Mouse (Mus musculus): ENCODE results near the gene Coq2. TPM values are rescaled to one million over a fixed set of nuclear protein-coding genes. Genes with fewer than 3 reads are reported as not detected.

Coq2 gene
- polyA plus RNA-seq, 1 experiment from 2014 or later = 58.7 TPM

GRCm38 (mm10) chr5:100619586-100620275 lies 55.2 kb downstream of the Coq2 start:
- no peaks in the 10 kb centered on the region for H3K9me3 ChIP-seq (ENCODE audit: control insufficient read depth, low read length)
- no peak overlapping the region for H3K9ac ChIP-seq (replicated peaks; ENCODE audit: low read depth, low read length)
- H3K36me3 ChIP-seq (ENCODE audit: control insufficient read depth, insufficient read depth, low read length) = no peaks in the 10 kb centered on the region
- no peak overlapping the region for H3K4me2 ChIP-seq (ENCODE audit: low read depth, low read length)
- H3K4me1 ChIP-seq (ENCODE audit: control insufficient read depth, insufficient read depth, low read length) = no peaks in the 10 kb centered on the region
- no peaks in the 10 kb centered on the region for H3K27me3 ChIP-seq (ENCODE audit: control insufficient read depth, insufficient read depth, low read length)
- H3K4me3 ChIP-seq (ENCODE audit: low read depth, low read length) = no peak overlapping the region
- no peak overlapping the region for H3K27ac ChIP-seq (ENCODE audit: low read depth, low read length)
- ATAC-seq (ENCODE audit: low read depth) = no peak
- WGBS = 91% methylated on average over 15 of the region's 15 CpGs

GRCm38 (mm10) chr5:100613896-100614768 lies 60.8 kb downstream of the Coq2 start:
- Histone ChIP-seq H3K4me3 (ENCODE audit: low read depth, low read length) (no peak overlapping the region), H3K27me3 (ENCODE audit: control insufficient read depth, insufficient read depth, low read length) (no peaks in the 10 kb centered on the region), H3K27ac (ENCODE audit: low read depth, low read length) (no peak overlapping the region), H3K9ac (replicated peaks; ENCODE audit: low read depth, low read length) (no peak overlapping the region), H3K36me3 (ENCODE audit: control insufficient read depth, insufficient read depth, low read length) (no peaks in the 10 kb centered on the region), H3K4me1 (ENCODE audit: control insufficient read depth, insufficient read depth, low read length) (no peaks in the 10 kb centered on the region), H3K9me3 (ENCODE audit: control insufficient read depth, low read length) (no peaks in the 10 kb centered on the region), H3K4me2 (ENCODE audit: low read depth, low read length) (no peak overlapping the region)
- WGBS = 87% methylated on average over 17 of the region's 17 CpGs
- ATAC-seq (ENCODE audit: low read depth) = no peak

GRCm38 (mm10) chr5:100607868-100608267 lies 67.1 kb downstream of the Coq2 start:
- ATAC-seq (ENCODE audit: low read depth) = no peak
- Histone ChIP-seq H3K9ac (replicated peaks; ENCODE audit: low read depth, low read length) (no peak overlapping the region), H3K27ac (ENCODE audit: low read depth, low read length) (no peak overlapping the region), H3K27me3 (ENCODE audit: control insufficient read depth, insufficient read depth, low read length) (no peaks in the 10 kb centered on the region), H3K9me3 (ENCODE audit: control insufficient read depth, low read length) (no peaks in the 10 kb centered on the region), H3K4me3 (ENCODE audit: low read depth, low read length) (no peak overlapping the region), H3K36me3 (ENCODE audit: control insufficient read depth, insufficient read depth, low read length) (no peaks in the 10 kb centered on the region), H3K4me1 (ENCODE audit: control insufficient read depth, insufficient read depth, low read length) (no peaks in the 10 kb centered on the region), H3K4me2 (ENCODE audit: low read depth, low read length) (no peak overlapping the region)
- 85% methylated on average over 9 of the region's 9 CpGs for WGBS

- Histone ChIP-seq H3K9ac (replicated peaks; ENCODE audit: low read depth, low read length) (no peak overlapping the region), H3K4me3 (ENCODE audit: low read depth, low read length) (no peak overlapping the region), H3K9me3 (ENCODE audit: control insufficient read depth, low read length) (no peaks in the 10 kb centered on the region), H3K27me3 (ENCODE audit: control insufficient read depth, insufficient read depth, low read length) (no peaks in the 10 kb centered on the region), H3K36me3 (ENCODE audit: control insufficient read depth, insufficient read depth, low read length) (no peaks in the 10 kb centered on the region), H3K4me1 (ENCODE audit: control insufficient read depth, insufficient read depth, low read length) (no peaks in the 10 kb centered on the region), H3K27ac (ENCODE audit: low read depth, low read length) (no peak overlapping the region), H3K4me2 (ENCODE audit: low read depth, low read length) (no peak overlapping the region)
- no peak for ATAC-seq (ENCODE audit: low read depth)
- 71% methylated on average over 4 of the region's 4 CpGs for WGBS
These were observed 67.7 kb downstream of the Coq2 start for GRCm38 (mm10) chr5:100607090-100607762.

GRCm38 (mm10) chr5:100605828-100606229 lies 69.1 kb downstream of the Coq2 start:
- Histone ChIP-seq H3K36me3 (ENCODE audit: control insufficient read depth, insufficient read depth, low read length) (no peaks in the 10 kb centered on the region), H3K4me2 (ENCODE audit: low read depth, low read length) (no peak overlapping the region), H3K9me3 (ENCODE audit: control insufficient read depth, low read length) (no peaks in the 10 kb centered on the region), H3K9ac (replicated peaks; ENCODE audit: low read depth, low read length) (no peak overlapping the region), H3K4me1 (ENCODE audit: control insufficient read depth, insufficient read depth, low read length) (no peaks in the 10 kb centered on the region), H3K27me3 (ENCODE audit: control insufficient read depth, insufficient read depth, low read length) (no peaks in the 10 kb centered on the region), H3K27ac (ENCODE audit: low read depth, low read length) (no peak overlapping the region), H3K4me3 (ENCODE audit: low read depth, low read length) (no peak overlapping the region)
- no peak for ATAC-seq (ENCODE audit: low read depth)
- 55% methylated on average over 9 of the region's 9 CpGs for WGBS

Other genes starting within 250 kb of the Coq2 start
- gene Lin54, start 174.5 kb downstream of the Coq2 start, polyA plus RNA-seq (2014; fragmentation: Nextera tagmentation; extraction: Ambion mirVana) = 7.9 and 9.8 TPM in 2 replicates
- 188 and 189 TPM in 2 replicates for gene Cops4, start 156.8 kb downstream of the Coq2 start, polyA plus RNA-seq (2014; fragmentation: Nextera tagmentation; extraction: Ambion mirVana)
- gene Plac8, start 102.9 kb downstream of the Coq2 start, polyA plus RNA-seq (2014; fragmentation: Nextera tagmentation; extraction: Ambion mirVana) = 0.48 and 0.89 TPM in 2 replicates
- gene Hpse, start 44.6 kb upstream of the Coq2 start, polyA plus RNA-seq (2014; fragmentation: Nextera tagmentation; extraction: Ambion mirVana) = 0.31 and 1.1 TPM in 2 replicates
- gene Helq, start 123.5 kb upstream of the Coq2 start, polyA plus RNA-seq (2014; fragmentation: Nextera tagmentation; extraction: Ambion mirVana) = 27.3 and 29.7 TPM in 2 replicates
- 152 and 184 TPM in 2 replicates for gene Mrps18c, start 123.5 kb upstream of the Coq2 start, polyA plus RNA-seq (2014; fragmentation: Nextera tagmentation; extraction: Ambion mirVana)
- gene Abraxas1, start 145.8 kb upstream of the Coq2 start, polyA plus RNA-seq (2014; fragmentation: Nextera tagmentation; extraction: Ambion mirVana) = 15.4 and 15.5 TPM in 2 replicates
- 1.1 and 1.9 TPM in 2 replicates for gene Gpat3, start 170.6 kb upstream of the Coq2 start, polyA plus RNA-seq (2014; fragmentation: Nextera tagmentation; extraction: Ambion mirVana)